Mouse (Mus musculus) heart, postnatal 36 days (tissue): ENCODE data around the gene Adarb2. TPM values are rescaled to one million over a fixed set of nuclear protein-coding genes. Genes with fewer than 3 reads are reported as not detected.

Experiments
- DNase-seq, 2 experiments: peaks; one replicate each; pipeline ENCODE4 v3.0.0; 2021 to 2022
- intact Hi-C: fragments of 180-260 bp; cut with DNase I; formaldehyde crosslinking; loops from one replicate; pipeline ENCODE4 v1.15.1; 2025
- total RNA-seq, 2 experiments: library from RNA; stranded (reverse); gene quantifications; 2 replicates each; pipeline ENCODE4 v1.2.3; 2021

Gene Adarb2
- total RNA-seq, 2 experiments from 2014 or later: not detected

- intact Hi-C loops: no loop called here
- DNase-seq: no peak
Observed at GRCm38 (mm10) chr13:8770616-8771015, 568.0 kb downstream of the Adarb2 start.

GRCm38 (mm10) chr13:8780441-8780840 lies 577.8 kb downstream of the Adarb2 start:
- peak; percentile 13 to 41 for DNase-seq
- intact Hi-C loops: no loop called here

GRCm38 (mm10) chr13:8782636-8783035 lies 580.0 kb downstream of the Adarb2 start:
- intact Hi-C loops: no loop called here
- DNase-seq: no peak

- intact Hi-C loops: no loop called here
Observed at GRCm38 (mm10) chr13:8783686-8784307, 581.1 kb downstream of the Adarb2 start.

GRCm38 (mm10) chr13:8784308-8785061 lies 581.8 kb downstream of the Adarb2 start:
- DNase-seq: no peak
- intact Hi-C loops: no loop called here

More at GRCm38 (mm10) chr13:8783686-8784307, 581.1 kb downstream of the Adarb2 start:
- DNase-seq: no peak

- DNase-seq: peak; percentile 4 to 16
- intact Hi-C loops: no loop called here
Observed at GRCm38 (mm10) chr13:8785185-8785584, 582.5 kb downstream of the Adarb2 start.

- no peak for DNase-seq
- intact Hi-C loops: loop anchor here (5.0 kb wide), 1 partner anchor 49 kb away; no protein-coding TSS in a partner anchor
Observed at GRCm38 (mm10) chr13:8793217-8793616, 590.6 kb downstream of the Adarb2 start.

GRCm38 (mm10) chr13:8800576-8800975 lies 597.9 kb downstream of the Adarb2 start:
- intact Hi-C loops: no loop called here
- no peak for DNase-seq

GRCm38 (mm10) chr13:8805931-8806330 lies 603.3 kb downstream of the Adarb2 start:
- no peak for DNase-seq
- intact Hi-C loops: no loop called here
